Mouse (Mus musculus): ENCODE measurements around the gene Dido1. TPM values are rescaled to one million over a fixed set of nuclear protein-coding genes. Genes with fewer than 3 reads are reported as not detected.

Gene Dido1
- 25.6 and 34.6 TPM in 2 replicates for polyA plus RNA-seq (2012; ENCODE audit: low replicate concordance)

GRCm38 (mm10) chr2:180709923-180710272 lies at the start of gene Dido1, which contains the start of gene Gid8:
TSS of gene Dido1 (minus strand) at chr2:180709999.
TSS of gene Gid8 (plus strand) at chr2:180710117.

DNA sequence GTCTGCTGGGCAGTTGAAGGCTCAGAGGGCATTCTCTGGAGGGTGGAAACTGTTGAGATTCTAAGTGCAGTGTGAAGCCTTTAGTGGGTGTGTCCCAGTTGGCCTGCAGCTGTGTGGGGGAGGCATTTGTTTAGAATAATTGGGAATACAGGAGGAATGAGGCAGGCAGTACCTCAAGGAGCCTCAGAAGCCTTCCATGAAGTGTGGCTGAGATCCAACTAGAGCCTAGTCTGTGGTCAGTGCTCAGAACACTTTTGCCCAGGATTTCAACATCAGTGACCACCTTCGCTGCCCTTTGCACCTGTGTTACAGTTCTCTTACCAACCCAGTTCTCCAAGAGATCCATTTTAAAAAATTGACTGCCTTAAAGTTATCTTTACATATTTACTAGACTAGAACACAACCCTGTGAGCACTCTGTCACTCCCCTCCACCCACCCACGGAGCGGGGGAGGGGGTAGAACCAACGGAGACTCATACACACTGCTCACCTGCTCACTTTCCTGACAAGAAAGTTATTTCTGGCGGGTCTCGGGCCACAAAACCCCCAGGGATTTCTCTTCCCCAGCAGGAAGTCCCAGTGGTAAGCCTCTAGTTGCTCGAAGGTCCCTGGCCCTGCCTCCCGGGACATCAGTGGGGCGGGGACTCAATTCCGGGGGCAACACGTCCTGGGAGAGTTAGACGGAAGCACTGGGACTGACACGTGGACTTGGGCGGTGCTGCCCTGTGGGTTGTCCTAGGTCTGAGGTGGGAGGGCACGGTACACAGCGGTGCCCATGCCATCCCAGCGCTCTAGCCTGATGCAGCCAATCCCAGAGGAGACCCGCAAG lies 15.0 kb upstream of the Dido1 start, which contains the start of gene Slc17a9:
TSS of gene Slc17a9 (plus strand) at position 679 of the 829 bp plus-strand sequence.

GRCm38 (mm10) chr2:180642555-180643260 lies 67.1 kb downstream of the Dido1 start, which contains the start of gene Tcfl5:
TSS of gene Tcfl5 (minus strand) at chr2:180642708.

Other genes starting within 250 kb of the Dido1 start
- gene Ntsr1, start 210.0 kb downstream of the Dido1 start, polyA plus RNA-seq (2012; ENCODE audit: low replicate concordance): not detected in 2 replicates
- gene Mrgbp, start 128.7 kb downstream of the Dido1 start, polyA plus RNA-seq (2012; ENCODE audit: low replicate concordance): 10.2 and 14.4 TPM in 2 replicates
- 92.4 and 125 TPM in 2 replicates for gene Ogfr, start 120.8 kb downstream of the Dido1 start, polyA plus RNA-seq (2012; ENCODE audit: low replicate concordance)
- gene Col9a3, start 112.2 kb downstream of the Dido1 start, polyA plus RNA-seq (2012; ENCODE audit: low replicate concordance): 0.91 and 5.9 TPM in 2 replicates
- gene Tcfl5, start 67.3 kb downstream of the Dido1 start, polyA plus RNA-seq (2012; ENCODE audit: low replicate concordance): 0.11 TPM in 1 of 2 replicates, not detected in the other
- 11.2 and 14.0 TPM in 2 replicates for gene Gid8, start 118 bp upstream of the Dido1 start, polyA plus RNA-seq (2012; ENCODE audit: low replicate concordance)
- gene Slc17a9, start 15.3 kb upstream of the Dido1 start, polyA plus RNA-seq (2012; ENCODE audit: low replicate concordance): 6.3 and 9.1 TPM in 2 replicates
- not detected in 2 replicates for gene Bhlhe23, start 66.9 kb upstream of the Dido1 start, polyA plus RNA-seq (2012; ENCODE audit: low replicate concordance)
- gene Ythdf1, start 210.9 kb upstream of the Dido1 start, polyA plus RNA-seq (2012; ENCODE audit: low replicate concordance): 76.9 and 82.1 TPM in 2 replicates
- gene Birc7, start 219.0 kb upstream of the Dido1 start, polyA plus RNA-seq (2012; ENCODE audit: low replicate concordance): not detected in 2 replicates
- not detected in 2 replicates for gene Nkain4, start 244.7 kb upstream of the Dido1 start, polyA plus RNA-seq (2012; ENCODE audit: low replicate concordance)

Data from leukemia stem cell, adult 10-12 weeks (primary cell).